Mouse (Mus musculus): ENCODE data around the gene Lcn8. TPM values are rescaled to one million over a fixed set of nuclear protein-coding genes. Genes with fewer than 3 reads are reported as not detected.
"Not testable (repeated sequence)": the region's sequence is repeated elsewhere in the genome, so short reads cannot be mapped to it uniquely, and the experiment has no call there.

The Lcn8 gene
- polyA plus RNA-seq, 1 experiment from 2014 or later, result not detected

GRCm38 (mm10) chr2:25686941-25687340 is 34.0 kb downstream of the Lcn8 start:
- Histone ChIP-seq H3K4me3 (ENCODE audit: low read depth, low read length) (no peak overlapping the region), H3K27me3 (replicated peaks; ENCODE audit: control insufficient read depth, insufficient read depth, low read length) (no peaks in the 10 kb centered on the region), H3K4me1 (replicated peaks; ENCODE audit: control insufficient read depth, insufficient read depth, low read length) (no peaks in the 10 kb centered on the region), H3K27ac (ENCODE audit: low read depth) (no peak overlapping the region), H3K4me2 (ENCODE audit: low read length) (no peak overlapping the region), H3K9ac (ENCODE audit: low read length) (no peak overlapping the region), H3K9me3 (ENCODE audit: control insufficient read depth, low read length) (no peaks in the 10 kb centered on the region), H3K36me3 (ENCODE audit: control insufficient read depth, insufficient read depth, low read length) (no peaks in the 10 kb centered on the region)
- 61% methylated on average over 4 of the region's 4 CpGs for WGBS
- no peak for ATAC-seq (replicated peaks; ENCODE audit: low FRiP score, low TSS enrichment, low read depth)
- no peak for DNase-seq (ENCODE audit: low spot score)

GRCm38 (mm10) chr2:25694605-25695004 is 41.7 kb downstream of the Lcn8 start:
- ATAC-seq (replicated peaks; ENCODE audit: low FRiP score, low TSS enrichment, low read depth) (no peak), DNase-seq (ENCODE audit: low spot score) (peak; percentile 90)
- Histone ChIP-seq H3K4me3 (ENCODE audit: low read depth, low read length) (no peak overlapping the region), H3K9ac (ENCODE audit: low read length) (no peak overlapping the region), H3K4me2 (ENCODE audit: low read length) (no peak overlapping the region), H3K36me3 (ENCODE audit: control insufficient read depth, insufficient read depth, low read length) (no peaks in the 10 kb centered on the region), H3K27me3 (replicated peaks; ENCODE audit: control insufficient read depth, insufficient read depth, low read length) (no peaks in the 10 kb centered on the region), H3K9me3 (ENCODE audit: control insufficient read depth, low read length) (no peaks in the 10 kb centered on the region), H3K4me1 (replicated peaks; ENCODE audit: control insufficient read depth, insufficient read depth, low read length) (no peaks in the 10 kb centered on the region), H3K27ac (ENCODE audit: low read depth) (no peak overlapping the region)

GRCm38 (mm10) chr2:25696951-25697350 is 44.0 kb downstream of the Lcn8 start:
- H3K9ac ChIP-seq (ENCODE audit: low read length), result no peak overlapping the region
- H3K27me3 ChIP-seq (replicated peaks; ENCODE audit: control insufficient read depth, insufficient read depth, low read length), result no peaks in the 10 kb centered on the region
- no peaks in the 10 kb centered on the region for H3K9me3 ChIP-seq (ENCODE audit: control insufficient read depth, low read length)
- no peak for DNase-seq (ENCODE audit: low spot score)
- WGBS, result 57% methylated on average over 4 of the region's 4 CpGs
- no peak overlapping the region for H3K4me3 ChIP-seq (ENCODE audit: low read depth, low read length)
- no peak overlapping the region for H3K4me2 ChIP-seq (ENCODE audit: low read length)
- H3K36me3 ChIP-seq (ENCODE audit: control insufficient read depth, insufficient read depth, low read length), result no peaks in the 10 kb centered on the region
- no peak for ATAC-seq (replicated peaks; ENCODE audit: low FRiP score, low TSS enrichment, low read depth)
- H3K27ac ChIP-seq (ENCODE audit: low read depth), result no peak overlapping the region
- no peaks in the 10 kb centered on the region for H3K4me1 ChIP-seq (replicated peaks; ENCODE audit: control insufficient read depth, insufficient read depth, low read length)

- Histone ChIP-seq H3K4me1 (replicated peaks; ENCODE audit: control insufficient read depth, insufficient read depth, low read length) (no peaks in the 10 kb centered on the region), H3K27ac (ENCODE audit: low read depth) (no peak overlapping the region), H3K27me3 (replicated peaks; ENCODE audit: control insufficient read depth, insufficient read depth, low read length) (no peaks in the 10 kb centered on the region), H3K4me2 (ENCODE audit: low read length) (no peak overlapping the region), H3K4me3 (ENCODE audit: low read depth, low read length) (no peak overlapping the region), H3K9me3 (ENCODE audit: control insufficient read depth, low read length) (no peaks in the 10 kb centered on the region), H3K9ac (ENCODE audit: low read length) (no peak overlapping the region), H3K36me3 (ENCODE audit: control insufficient read depth, insufficient read depth, low read length) (no peaks in the 10 kb centered on the region)
- DNase-seq (ENCODE audit: low spot score) (no peak), ATAC-seq (replicated peaks; ENCODE audit: low FRiP score, low TSS enrichment, low read depth) (no peak)
- WGBS, result 87% methylated on average over 2 of the region's 2 CpGs
Observed at GRCm38 (mm10) chr2:25698696-25699095, 45.8 kb downstream of the Lcn8 start.

GRCm38 (mm10) chr2:25699743-25700142 is 46.8 kb downstream of the Lcn8 start, which contains the start of gene Obp2a:
Obp2a (plus strand) TSS chr2:25700043.
- H3K9me3 ChIP-seq (ENCODE audit: control insufficient read depth, low read length); H3K4me2 ChIP-seq (ENCODE audit: low read length); H3K36me3 ChIP-seq (ENCODE audit: control insufficient read depth, insufficient read depth, low read length); H3K27ac ChIP-seq (ENCODE audit: low read depth); DNase-seq (ENCODE audit: low spot score); H3K27me3 ChIP-seq (replicated peaks; ENCODE audit: control insufficient read depth, insufficient read depth, low read length); H3K9ac ChIP-seq (ENCODE audit: low read length); H3K4me1 ChIP-seq (replicated peaks; ENCODE audit: control insufficient read depth, insufficient read depth, low read length); ATAC-seq (replicated peaks; ENCODE audit: low FRiP score, low TSS enrichment, low read depth); H3K4me3 ChIP-seq (ENCODE audit: low read depth, low read length): not testable (repeated sequence)
- 83% methylated on average over 3 of the region's 3 CpGs for WGBS

- no peak overlapping the region for H3K27ac ChIP-seq (ENCODE audit: low read depth)
- H3K9ac ChIP-seq (ENCODE audit: low read length), result no peak overlapping the region
- H3K4me2 ChIP-seq (ENCODE audit: low read length), result no peak overlapping the region
- H3K36me3 ChIP-seq (ENCODE audit: control insufficient read depth, insufficient read depth, low read length), result no peaks in the 10 kb centered on the region
- no peaks in the 10 kb centered on the region for H3K9me3 ChIP-seq (ENCODE audit: control insufficient read depth, low read length)
- DNase-seq (ENCODE audit: low spot score) (no peak), ATAC-seq (replicated peaks; ENCODE audit: low FRiP score, low TSS enrichment, low read depth) (no peak)
- WGBS, result 76% methylated on average over 5 of the region's 5 CpGs
- no peaks in the 10 kb centered on the region for H3K4me1 ChIP-seq (replicated peaks; ENCODE audit: control insufficient read depth, insufficient read depth, low read length)
- H3K4me3 ChIP-seq (ENCODE audit: low read depth, low read length), result no peak overlapping the region
- no peaks in the 10 kb centered on the region for H3K27me3 ChIP-seq (replicated peaks; ENCODE audit: control insufficient read depth, insufficient read depth, low read length)
Observed at GRCm38 (mm10) chr2:25701001-25701400, 48.1 kb downstream of the Lcn8 start.

GRCm38 (mm10) chr2:25703706-25704105 is 50.8 kb downstream of the Lcn8 start:
- DNase-seq (ENCODE audit: low spot score), result no peak
- no peak for ATAC-seq (replicated peaks; ENCODE audit: low FRiP score, low TSS enrichment, low read depth)
- no peak overlapping the region for H3K4me3 ChIP-seq (ENCODE audit: low read depth, low read length)
- H3K27ac ChIP-seq (ENCODE audit: low read depth), result no peak overlapping the region
- H3K4me1 ChIP-seq (replicated peaks; ENCODE audit: control insufficient read depth, insufficient read depth, low read length), result peaks cover 8% of the 10 kb centered on the region; the same call in 1 of the 2 replicates
- no peaks in the 10 kb centered on the region for H3K9me3 ChIP-seq (ENCODE audit: control insufficient read depth, low read length)
- H3K9ac ChIP-seq (ENCODE audit: low read length), result no peak overlapping the region
- no peaks in the 10 kb centered on the region for H3K27me3 ChIP-seq (replicated peaks; ENCODE audit: control insufficient read depth, insufficient read depth, low read length)
- H3K4me2 ChIP-seq (ENCODE audit: low read length), result no peak overlapping the region
- 74% methylated on average over 4 of the region's 4 CpGs for WGBS
- H3K36me3 ChIP-seq (ENCODE audit: control insufficient read depth, insufficient read depth, low read length), result no peaks in the 10 kb centered on the region

Other genes with a start within 250 kb of the Lcn8 start
- gene Fut7, start 229.9 kb upstream of the Lcn8 start, polyA plus RNA-seq (2014; fragmentation: Nextera tagmentation; extraction: Ambion mirVana), result 0.15 TPM in 1 of 2 replicates, not detected in the other
- 4.8 and 4.9 TPM in 2 replicates for gene Abca2, start 224.4 kb upstream of the Lcn8 start, polyA plus RNA-seq (2014; fragmentation: Nextera tagmentation; extraction: Ambion mirVana)
- gene Clic3, start 196.3 kb upstream of the Lcn8 start, polyA plus RNA-seq (2014; fragmentation: Nextera tagmentation; extraction: Ambion mirVana), result 1.8 and 2.0 TPM in 2 replicates
- gene Paxx, start 192.0 kb upstream of the Lcn8 start, polyA plus RNA-seq (2014; fragmentation: Nextera tagmentation; extraction: Ambion mirVana), result 25.0 and 27.4 TPM in 2 replicates
- gene Ptgds, start 183.1 kb upstream of the Lcn8 start, polyA plus RNA-seq (2014; fragmentation: Nextera tagmentation; extraction: Ambion mirVana), result 6.2 and 7.9 TPM in 2 replicates
- gene Lcn12, start 159.2 kb upstream of the Lcn8 start, polyA plus RNA-seq (2014; fragmentation: Nextera tagmentation; extraction: Ambion mirVana), result not detected in 2 replicates
- gene Fbxw5, start 152.4 kb upstream of the Lcn8 start, polyA plus RNA-seq (2014; fragmentation: Nextera tagmentation; extraction: Ambion mirVana), result 72.9 and 79.3 TPM in 2 replicates
- 5.9 and 6.3 TPM in 2 replicates for gene C8g, start 151.4 kb upstream of the Lcn8 start, polyA plus RNA-seq (2014; fragmentation: Nextera tagmentation; extraction: Ambion mirVana)
- gene Traf2, start 106.2 kb upstream of the Lcn8 start, polyA plus RNA-seq (2014; fragmentation: Nextera tagmentation; extraction: Ambion mirVana), result 31.2 and 32.0 TPM in 2 replicates
- gene Edf1, start 95.3 kb upstream of the Lcn8 start, polyA plus RNA-seq (2014; fragmentation: Nextera tagmentation; extraction: Ambion mirVana), result 356 and 385 TPM in 2 replicates
- 59.1 and 85.2 TPM in 2 replicates for gene Mamdc4, start 78.3 kb upstream of the Lcn8 start, polyA plus RNA-seq (2014; fragmentation: Nextera tagmentation; extraction: Ambion mirVana)
- gene Phpt1, start 77.9 kb upstream of the Lcn8 start, polyA plus RNA-seq (2014; fragmentation: Nextera tagmentation; extraction: Ambion mirVana), result 278 and 287 TPM in 2 replicates
- 1.8 and 2.0 TPM in 2 replicates for gene Ajm1, start 71.4 kb upstream of the Lcn8 start, polyA plus RNA-seq (2014; fragmentation: Nextera tagmentation; extraction: Ambion mirVana)
- gene Rabl6, start 44.6 kb upstream of the Lcn8 start, polyA plus RNA-seq (2014; fragmentation: Nextera tagmentation; extraction: Ambion mirVana), result 59.2 and 65.6 TPM in 2 replicates
- 0.24 TPM in 2 replicates for gene Ccdc183, start 35.4 kb upstream of the Lcn8 start, polyA plus RNA-seq (2014; fragmentation: Nextera tagmentation; extraction: Ambion mirVana)
- 25.7 and 26.7 TPM in 2 replicates for gene Tmem141, start 31.1 kb upstream of the Lcn8 start, polyA plus RNA-seq (2014; fragmentation: Nextera tagmentation; extraction: Ambion mirVana)
- gene Fcna, start 25.1 kb upstream of the Lcn8 start, polyA plus RNA-seq (2014; fragmentation: Nextera tagmentation; extraction: Ambion mirVana), result 1.5 and 1.6 TPM in 2 replicates
- gene Lcn5, start 4.8 kb downstream of the Lcn8 start, polyA plus RNA-seq (2014; fragmentation: Nextera tagmentation; extraction: Ambion mirVana), result not detected in 2 replicates
- gene Lcn6, start 23.7 kb downstream of the Lcn8 start, polyA plus RNA-seq (2014; fragmentation: Nextera tagmentation; extraction: Ambion mirVana), result not detected in 2 replicates
- not detected in 2 replicates for gene Lcn10, start 29.6 kb downstream of the Lcn8 start, polyA plus RNA-seq (2014; fragmentation: Nextera tagmentation; extraction: Ambion mirVana)
- not detected in 2 replicates for gene Obp2a, start 46.9 kb downstream of the Lcn8 start, polyA plus RNA-seq (2014; fragmentation: Nextera tagmentation; extraction: Ambion mirVana)
- 95.4 and 106 TPM in 2 replicates for gene Bmyc, start 53.6 kb downstream of the Lcn8 start, polyA plus RNA-seq (2014; fragmentation: Nextera tagmentation; extraction: Ambion mirVana)
- not detected in 2 replicates for gene Obp2b, start 83.9 kb downstream of the Lcn8 start, polyA plus RNA-seq (2014; fragmentation: Nextera tagmentation; extraction: Ambion mirVana)
- gene Lcn3, start 112.4 kb downstream of the Lcn8 start, polyA plus RNA-seq (2014; fragmentation: Nextera tagmentation; extraction: Ambion mirVana), result not detected in 2 replicates
- not detected in 2 replicates for gene Lcn11, start 123.9 kb downstream of the Lcn8 start, polyA plus RNA-seq (2014; fragmentation: Nextera tagmentation; extraction: Ambion mirVana)
- not detected in 2 replicates for gene Gm13539, start 129.1 kb downstream of the Lcn8 start, polyA plus RNA-seq (2014; fragmentation: Nextera tagmentation; extraction: Ambion mirVana)
- gene Glt6d1, start 162.7 kb downstream of the Lcn8 start, polyA plus RNA-seq (2014; fragmentation: Nextera tagmentation; extraction: Ambion mirVana), result not detected in 2 replicates
- gene Lcn9, start 170.0 kb downstream of the Lcn8 start, polyA plus RNA-seq (2014; fragmentation: Nextera tagmentation; extraction: Ambion mirVana), result not detected in 2 replicates
- gene Sohlh1, start 194.1 kb downstream of the Lcn8 start, polyA plus RNA-seq (2014; fragmentation: Nextera tagmentation; extraction: Ambion mirVana), result not detected in 2 replicates
- gene Kcnt1, start 210.6 kb downstream of the Lcn8 start, polyA plus RNA-seq (2014; fragmentation: Nextera tagmentation; extraction: Ambion mirVana), result 0.34 and 0.46 TPM in 2 replicates

All from intestine, embryonic 14.5 days (tissue).